Mouse (Mus musculus) lung, embryonic 16.5 days (tissue): Measurements from ENCODE around the gene Armh3. TPM values are rescaled to one million over a fixed set of nuclear protein-coding genes. Genes with fewer than 3 reads are reported as not detected.
A peak's percentile ranks its signal among the peaks of the same experiment; 100 is the strongest.

ENCODE experiments used
- ATAC-seq: fragments of 200-750 bp; cut with Nextera tagmentation; 2 replicates; pipeline ENCODE4 v1.8.0; 2017; ENCODE audit warnings: low read depth, mild to moderate bottlenecking, moderate library complexity
- H3K27ac ChIP-seq: fragments of 300-500 bp; sonication (generic); 2 replicates; pipeline ENCODE4 v1.5.1; 2014; ENCODE audit warnings: mild to moderate bottlenecking, control low read depth, low read length
- H3K27me3 ChIP-seq: fragments of 300-500 bp; sonication (generic); 2 replicates; pipeline ENCODE4 v1.6.1; 2014; ENCODE audit warnings: low read depth, low read length, mixed read lengths; ENCODE audit not compliant: control insufficient read depth, insufficient read depth
- H3K36me3 ChIP-seq: fragments of 300-500 bp; sonication (generic); 2 replicates; pipeline ENCODE4 v1.6.1; 2014; ENCODE audit warnings: low read length; ENCODE audit not compliant: control insufficient read depth, insufficient read depth
- H3K4me1 ChIP-seq: fragments of 300-500 bp; sonication (generic); replicated peaks from 2 replicates; pipeline ENCODE4 v1.6.1; 2014; ENCODE audit warnings: low read length, mixed read lengths; ENCODE audit not compliant: control insufficient read depth, insufficient read depth
- H3K4me2 ChIP-seq: fragments of 300-500 bp; sonication (generic); 2 replicates; pipeline ENCODE4 v1.6.1; 2014; ENCODE audit warnings: low read depth, low read length, control low read depth
- H3K4me3 ChIP-seq: fragments of 300-500 bp; sonication (generic); 2 replicates; pipeline ENCODE4 v1.5.1; 2014; ENCODE audit warnings: mild to moderate bottlenecking, low read length, control low read depth
- H3K9ac ChIP-seq: fragments of 300-500 bp; sonication (generic); 2 replicates; pipeline ENCODE4 v1.6.1; 2014; ENCODE audit warnings: low read length, control low read depth
- H3K9me3 ChIP-seq: fragments of 300-500 bp; sonication (generic); 2 replicates; pipeline ENCODE4 v1.6.1; 2016; ENCODE audit warnings: low read length; ENCODE audit not compliant: control insufficient read depth
- WGBS: fragments of 180-500 bp; shearing (Covaris S2); extraction: QIAGEN DNeasy Blood & Tissue Kit; methylation state at CpG from one replicate; pipeline ENCODE4 v1.1.7; 2014; 5-methylcytosine and 5-hydroxymethylcytosine counted together
- polyA plus RNA-seq: library from polyadenylated mRNA; unstranded; fragments of >200 nt; fragmentation: Nextera tagmentation; extraction: Ambion mirVana; gene quantifications from 2 replicates; pipeline ENCODE4 v1.2.1, GENCODE M21; 2015

Gene Armh3
- polyA plus RNA-seq, 1 experiment from 2014 or later, result 18.0 TPM

- H3K4me3 ChIP-seq, result no peak overlapping the region
- H3K9me3 ChIP-seq, result no peaks in the 10 kb centered on the region
- H3K4me1 ChIP-seq, result no peaks in the 10 kb centered on the region
- H3K36me3 ChIP-seq, result peaks cover 5% of the 10 kb centered on the region
- no peaks in the 10 kb centered on the region for H3K27me3 ChIP-seq
- ATAC-seq, result no peak
- WGBS, result 83% methylated on average over 6 of the region's 6 CpGs
- H3K4me2 ChIP-seq, result no peak overlapping the region
- H3K9ac ChIP-seq, result no peak overlapping the region
- H3K27ac ChIP-seq, result no peak overlapping the region
These were observed 49.1 kb downstream of the Armh3 start for GRCm38 (mm10) chr19:45949236-45949635.

- WGBS, result 82% methylated on average over 2 of the region's 2 CpGs
- H3K27ac ChIP-seq, result no peak overlapping the region
- H3K9me3 ChIP-seq, result no peaks in the 10 kb centered on the region
- H3K36me3 ChIP-seq, result peaks cover 8% of the 10 kb centered on the region
- no peak overlapping the region for H3K4me3 ChIP-seq
- no peaks in the 10 kb centered on the region for H3K4me1 ChIP-seq
- no peak for ATAC-seq
- no peak overlapping the region for H3K4me2 ChIP-seq
- H3K27me3 ChIP-seq, result no peaks in the 10 kb centered on the region
- H3K9ac ChIP-seq, result no peak overlapping the region
These were observed 50.5 kb downstream of the Armh3 start for GRCm38 (mm10) chr19:45947764-45948163.

- peaks cover 6% of the 10 kb centered on the region for H3K36me3 ChIP-seq
- WGBS, result 98% methylated on average over 2 of the region's 2 CpGs
- no peak overlapping the region for H3K4me3 ChIP-seq
- no peak overlapping the region for H3K9ac ChIP-seq
- no peak overlapping the region for H3K27ac ChIP-seq
- no peak for ATAC-seq
- no peak overlapping the region for H3K4me2 ChIP-seq
- H3K4me1 ChIP-seq, result no peaks in the 10 kb centered on the region
- no peaks in the 10 kb centered on the region for H3K9me3 ChIP-seq
- H3K27me3 ChIP-seq, result no peaks in the 10 kb centered on the region
These were observed 51.0 kb downstream of the Armh3 start for GRCm38 (mm10) chr19:45947286-45947685.

GRCm38 (mm10) chr19:45946541-45946940 is 51.7 kb downstream of the Armh3 start:
- H3K9ac ChIP-seq, result no peak overlapping the region
- no peak overlapping the region for H3K4me2 ChIP-seq
- H3K4me1 ChIP-seq, result no peaks in the 10 kb centered on the region
- WGBS, result 83% methylated on average over 9 of the region's 9 CpGs
- H3K27me3 ChIP-seq, result no peaks in the 10 kb centered on the region
- H3K36me3 ChIP-seq, result peaks cover 6% of the 10 kb centered on the region
- ATAC-seq, result no peak
- H3K9me3 ChIP-seq, result no peaks in the 10 kb centered on the region
- H3K27ac ChIP-seq, result no peak overlapping the region
- H3K4me3 ChIP-seq, result no peak overlapping the region

GRCm38 (mm10) chr19:45945986-45946385 is 52.3 kb downstream of the Armh3 start:
- Histone ChIP-seq H3K9ac (no peak overlapping the region), H3K4me2 (no peak overlapping the region), H3K27me3 (no peaks in the 10 kb centered on the region), H3K9me3 (no peaks in the 10 kb centered on the region), H3K4me3 (no peak overlapping the region), H3K27ac (no peak overlapping the region), H3K36me3 (peaks cover 6% of the 10 kb centered on the region), H3K4me1 (no peaks in the 10 kb centered on the region)
- 91% methylated on average over 2 of the region's 2 CpGs for WGBS
- ATAC-seq, result no peak

GRCm38 (mm10) chr19:45943758-45944157 is 54.5 kb downstream of the Armh3 start:
- H3K9me3 ChIP-seq, result no peaks in the 10 kb centered on the region
- no peaks in the 10 kb centered on the region for H3K27me3 ChIP-seq
- no peak overlapping the region for H3K4me2 ChIP-seq
- H3K4me1 ChIP-seq, result no peaks in the 10 kb centered on the region
- H3K36me3 ChIP-seq, result peaks cover 4% of the 10 kb centered on the region; the same call in 1 of the 2 replicates
- H3K4me3 ChIP-seq, result no peak overlapping the region
- ATAC-seq, result no peak
- H3K9ac ChIP-seq, result no peak overlapping the region
- no peak overlapping the region for H3K27ac ChIP-seq
- WGBS, result 66% methylated on average over 4 of the region's 4 CpGs

GRCm38 (mm10) chr19:45938064-45938463 is 60.2 kb downstream of the Armh3 start:
- 56% methylated on average over 3 of the region's 3 CpGs for WGBS
- Histone ChIP-seq H3K9ac (no peak overlapping the region), H3K9me3 (no peaks in the 10 kb centered on the region), H3K4me1 (no peaks in the 10 kb centered on the region), H3K27ac (no peak overlapping the region), H3K4me2 (no peak overlapping the region), H3K4me3 (no peak overlapping the region), H3K36me3 (peaks cover 4% of the 10 kb centered on the region; the same call in 1 of the 2 replicates), H3K27me3 (no peaks in the 10 kb centered on the region)
- ATAC-seq, result no peak

GRCm38 (mm10) chr19:45937530-45937929 is 60.8 kb downstream of the Armh3 start:
- 49% methylated on average over 9 of the region's 9 CpGs for WGBS
- Histone ChIP-seq H3K4me2 (no peak overlapping the region), H3K27ac (no peak overlapping the region), H3K9me3 (no peaks in the 10 kb centered on the region), H3K4me3 (no peak overlapping the region), H3K4me1 (no peaks in the 10 kb centered on the region), H3K36me3 (peaks cover 7% of the 10 kb centered on the region), H3K9ac (no peak overlapping the region), H3K27me3 (no peaks in the 10 kb centered on the region)
- ATAC-seq, result no peak

GRCm38 (mm10) chr19:45927236-45927635 is 71.1 kb downstream of the Armh3 start:
- 58% methylated on average over 5 of the region's 5 CpGs for WGBS

GRCm38 (mm10) chr19:45926342-45926741 is 71.9 kb downstream of the Armh3 start:
- peaks cover 2% of the 10 kb centered on the region; the same call in 1 of the 2 replicates for H3K36me3 ChIP-seq
- H3K27ac ChIP-seq, result no peak overlapping the region
- H3K9ac ChIP-seq, result no peak overlapping the region
- no peak for ATAC-seq
- no peak overlapping the region for H3K4me3 ChIP-seq
- no peaks in the 10 kb centered on the region for H3K9me3 ChIP-seq
- H3K4me1 ChIP-seq, result no peaks in the 10 kb centered on the region
- WGBS, result 74% methylated on average over 8 of the region's 8 CpGs
- H3K27me3 ChIP-seq, result no peaks in the 10 kb centered on the region
- no peak overlapping the region for H3K4me2 ChIP-seq

More at GRCm38 (mm10) chr19:45927236-45927635, 71.1 kb downstream of the Armh3 start:
- H3K36me3 ChIP-seq, result peaks cover 7% of the 10 kb centered on the region; the same call in 1 of the 2 replicates
- ATAC-seq, result 0 out of 2 replicates have a peak, but pooled peaks have one; percentile 47
- H3K27me3 ChIP-seq, result no peaks in the 10 kb centered on the region
- H3K4me2 ChIP-seq, result no peak overlapping the region
- H3K4me3 ChIP-seq, result no peak overlapping the region
- H3K9ac ChIP-seq, result no peak overlapping the region
- H3K4me1 ChIP-seq, result no peaks in the 10 kb centered on the region
- H3K27ac ChIP-seq, result 0 out of 2 replicates have a peak overlapping the region, but pooled peaks have one; percentile 24
- no peaks in the 10 kb centered on the region for H3K9me3 ChIP-seq
